Mouse (Mus musculus): ENCODE measurements around the gene Hps1.

GRCm38 (mm10) chr19:42745084-42745868 lies 34.5 kb downstream of the Hps1 start:
- TF ChIP-seq POLR2A (IDR thresholded peaks at IDR 0.05; ENCODE audit: low read depth, low read length) (no peak), CTCF (IDR thresholded peaks at IDR 0.05; ENCODE audit: extremely low read depth, insufficient read length, insufficient replicate concordance, low read depth, low read length) (no peak)

Data from small intestine, adult 2 months (tissue).